Mouse (Mus musculus) adrenal gland, postnatal 25 days (tissue): ENCODE results near the gene Eqtn. TPM values are rescaled to one million over a fixed set of nuclear protein-coding genes. Genes with fewer than 3 reads are reported as not detected.

Source experiments
- DNase-seq: peaks from one replicate; pipeline ENCODE4 v3.0.0; 2021; ENCODE audit warnings: mixed read lengths
- long read RNA-seq: library from polyadenylated mRNA; stranded (forward); transcript quantifications from one replicate; pipeline ENCODE4 v2.0.0, GENCODE M21; 2021
- total RNA-seq: library from RNA; stranded (reverse); gene quantifications from 2 replicates; pipeline ENCODE4 v1.2.3, GENCODE M21; 2021

Gene Eqtn
- not detected in 2 replicates for total RNA-seq
- long read RNA-seq: 0 reads

GRCm38 (mm10) chr4:94928743-94929142 is at the start of gene Eqtn:
Eqtn (minus strand) TSS chr4:94928843.
- DNase-seq: no peak

- DNase-seq: no peak
These were observed 44.7 kb upstream of the Eqtn start for GRCm38 (mm10) chr4:94973321-94973720.

GRCm38 (mm10) chr4:94952773-94953172 is 24.1 kb upstream of the Eqtn start:
- DNase-seq: no peak

GRCm38 (mm10) chr4:94941221-94941855 is 12.7 kb upstream of the Eqtn start:
- DNase-seq: no peak

GRCm38 (mm10) chr4:94901780-94902179 is 26.9 kb downstream of the Eqtn start:
- DNase-seq: no peak

- DNase-seq: no peak
These were observed 27.9 kb downstream of the Eqtn start for GRCm38 (mm10) chr4:94900744-94901143.

Other genes starting within 250 kb of the Eqtn start
- 47.1 TPM in 2 replicates for gene Tek, start 189.6 kb downstream of the Eqtn start, total RNA-seq
- 32.4 and 33.2 TPM in 2 replicates for gene Mysm1, start 50.3 kb upstream of the Eqtn start, total RNA-seq
- 114 and 133 TPM in 2 replicates for gene Jun, start 123.4 kb upstream of the Eqtn start, total RNA-seq